Mouse (Mus musculus) ES-E14 (cell line): ENCODE data around the gene Rcan1. TPM values are rescaled to one million over a fixed set of nuclear protein-coding genes. Genes with fewer than 3 reads are reported as not detected.
"Not testable (repeated sequence)": the region's sequence is repeated elsewhere in the genome, so short reads cannot be mapped to it uniquely, and the experiment has no call there.

ENCODE experiments used
- DNase-seq: peaks from one replicate; pipeline ENCODE4 v3.0.0-alpha.2; 2013; ENCODE audit warnings: low read depth, low spot score
- H3K27ac ChIP-seq: 2 replicates; pipeline ENCODE4 v1.5.1; 2012; ENCODE audit warnings: low read depth, mild to moderate bottlenecking, low read length, moderate library complexity, mixed read lengths; ENCODE audit not compliant: poor library complexity, insufficient read depth, severe bottlenecking
- H3K36me3 ChIP-seq: 2 replicates; pipeline ENCODE4 v1.6.1; 2012; ENCODE audit warnings: mild to moderate bottlenecking, low read length, moderate library complexity, mixed read lengths; ENCODE audit not compliant: control insufficient read depth, poor library complexity, insufficient read depth, severe bottlenecking
- H3K4me1 ChIP-seq, 2 experiments: fragments of 150-350 bp in 1 of 2; sonication (generic) in 1 of 2; 2 replicates each; pipeline ENCODE4 v1.6.1; 2012; ENCODE audit warnings: low read length in 2 of 2, mild to moderate bottlenecking in 1 of 2, mixed read lengths in 1 of 2; ENCODE audit not compliant: control insufficient read depth in 2 of 2, insufficient read depth in 2 of 2, poor library complexity in 1 of 2
- H3K4me3 ChIP-seq, 2 experiments: fragments of 150-350 bp in 1 of 2; sonication (generic) in 1 of 2; 2 replicates each; pipeline ENCODE4 v1.5.1; 2012; ENCODE audit warnings: low read length in 2 of 2, low read depth in 1 of 2, mild to moderate bottlenecking in 1 of 2, mixed read lengths in 1 of 2; ENCODE audit not compliant: insufficient read depth in 1 of 2, poor library complexity in 1 of 2, severe bottlenecking in 1 of 2
- H3K9ac ChIP-seq: 2 replicates; pipeline ENCODE4 v1.6.1; 2012; ENCODE audit warnings: low read depth, mild to moderate bottlenecking, low read length, mixed read lengths; ENCODE audit not compliant: poor library complexity, insufficient read depth, severe bottlenecking
- H3K9me3 ChIP-seq: fragments of 150-350 bp; sonication (generic); 2 replicates; pipeline ENCODE4 v1.6.1; 2012; ENCODE audit warnings: low read depth, mild to moderate bottlenecking, low read length; ENCODE audit not compliant: control insufficient read depth, insufficient read depth
- CHD2 ChIP-seq: IDR thresholded peaks from 2 replicates; pipeline ENCODE4 v1.6.1; 2014; ENCODE audit warnings: mild to moderate bottlenecking, low read depth, low read length, inconsistent platforms
- HCFC1 ChIP-seq: IDR thresholded peaks from 2 replicates; pipeline ENCODE4 v1.6.1; 2012; ENCODE audit warnings: low read length, inconsistent platforms, borderline replicate concordance; ENCODE audit not compliant: insufficient read depth
- MAFK ChIP-seq: IDR thresholded peaks from 2 replicates; pipeline ENCODE4 v1.6.1; 2014; ENCODE audit warnings: mild to moderate bottlenecking, low read depth, low read length, inconsistent platforms; ENCODE audit not compliant: insufficient read depth
- ZC3H11A ChIP-seq: IDR thresholded peaks from 2 replicates; pipeline ENCODE4 v1.6.1; 2012; ENCODE audit warnings: low read depth, mild to moderate bottlenecking, inconsistent platforms, low read length, borderline replicate concordance
- ZNF384 ChIP-seq: IDR thresholded peaks from 2 replicates; pipeline ENCODE4 v1.6.1; 2012; ENCODE audit warnings: low read depth, low read length, inconsistent platforms
- in situ Hi-C, 2 experiments: fragments of 600-800 bp; cut with MboI; formaldehyde crosslinking; loops; one replicate each; pipeline ENCODE4 v1.15.1; 2025; ENCODE audit warnings: low sequenced_read_pairs in 2 of 2, inconsistent platforms in 1 of 2; ENCODE audit not compliant: unreplicated experiment in 2 of 2
- total RNA-seq: library from RNA; depleted of rRNA; stranded (reverse); fragments of 300-350 nt; gene quantifications from 2 replicates; pipeline ENCODE4 v1.2.3, GENCODE M21; 2012

Gene Rcan1
- total RNA-seq, 1 experiment = 15.8 TPM

- no peaks in the 10 kb centered on the region for H3K36me3 ChIP-seq
- no peak for DNase-seq
- H3K27ac ChIP-seq = no peak overlapping the region
- no peak for TF ChIP-seq MAFK
- TF ChIP-seq HCFC1 = no peak
- TF ChIP-seq CHD2 = no peak
- no peak for TF ChIP-seq ZC3H11A
- TF ChIP-seq ZNF384 = no peak
- no peaks in the 10 kb centered on the region for H3K9me3 ChIP-seq
- in situ Hi-C loops = no loop called here
- H3K4me1 ChIP-seq = peaks cover 0 to 9% of the 10 kb centered on the region in 2 experiments; a peak in 3 of 4 replicates
- no peak overlapping the region for H3K9ac ChIP-seq
- H3K4me3 ChIP-seq = no peak overlapping the region
Measured at GRCm38 (mm10) chr16:92419099-92419498, 51.6 kb downstream of the Rcan1 start.

GRCm38 (mm10) chr16:92417267-92417666 lies 53.4 kb downstream of the Rcan1 start:
- no peak overlapping the region for H3K4me3 ChIP-seq
- no peaks in the 10 kb centered on the region for H3K9me3 ChIP-seq
- no peaks in the 10 kb centered on the region for H3K36me3 ChIP-seq
- in situ Hi-C loops = no loop called here
- H3K27ac ChIP-seq = no peak overlapping the region
- H3K9ac ChIP-seq = no peak overlapping the region
- H3K4me1 ChIP-seq = peaks cover 0 to 5% of the 10 kb centered on the region in 2 experiments; a peak in 3 of 4 replicates
- no peak for DNase-seq
- TF ChIP-seq ZC3H11A (no peak), CHD2 (no peak), MAFK (no peak), ZNF384 (no peak), HCFC1 (no peak)

- no peak overlapping the region for H3K27ac ChIP-seq
- TF ChIP-seq MAFK (no peak), ZNF384 (no peak), CHD2 (no peak)
- DNase-seq = no peak
- peaks cover 0 to 2% of the 10 kb centered on the region in 2 experiments; a peak in 2 of 4 replicates for H3K4me1 ChIP-seq
- H3K4me3 ChIP-seq = no peak overlapping the region
- in situ Hi-C loops = no loop called here
- no peaks in the 10 kb centered on the region for H3K9me3 ChIP-seq
- no peak overlapping the region for H3K9ac ChIP-seq
- H3K36me3 ChIP-seq = no peaks in the 10 kb centered on the region
Measured at GRCm38 (mm10) chr16:92415702-92416118, 55.0 kb downstream of the Rcan1 start.

- H3K9me3 ChIP-seq, H3K4me3 ChIP-seq, H3K36me3 ChIP-seq, H3K27ac ChIP-seq, H3K4me1 ChIP-seq, H3K9ac ChIP-seq, DNase-seq, in situ Hi-C loops: not testable (repeated sequence)
Measured at GRCm38 (mm10) chr16:92415038-92415437, 55.6 kb downstream of the Rcan1 start.

GRCm38 (mm10) chr16:92412888-92413287 lies 57.8 kb downstream of the Rcan1 start:
- H3K4me1 ChIP-seq = no peaks in the 10 kb centered on the region; a peak in 1 of 4 replicates
- no peak for TF ChIP-seq ZNF384
- H3K9ac ChIP-seq = no peak overlapping the region
- no peak overlapping the region for H3K4me3 ChIP-seq
- no peaks in the 10 kb centered on the region for H3K36me3 ChIP-seq
- in situ Hi-C loops = no loop called here
- H3K27ac ChIP-seq = no peak overlapping the region
- DNase-seq = no peak
- no peaks in the 10 kb centered on the region for H3K9me3 ChIP-seq
